Mouse (Mus musculus) cerebellum, adult 2 months (tissue): ENCODE results near the gene Atxn1. TPM values are rescaled to one million over a fixed set of nuclear protein-coding genes. Genes with fewer than 3 reads are reported as not detected.
A peak's percentile ranks its signal among the peaks of the same experiment; 100 is the strongest.

Experiments
- DNase-seq, 2 experiments: peaks; one replicate each; pipeline ENCODE4 v3.0.0; 2021
- H3K27ac ChIP-seq: fragments of 200-500 bp; 2 replicates; pipeline ENCODE4 v1.5.1; 2012; ENCODE audit warnings: low read length, control low read depth, inconsistent platforms; ENCODE audit not compliant: insufficient read depth
- H3K27me3 ChIP-seq: fragments of 200-500 bp; 2 replicates; pipeline ENCODE4 v1.6.1; 2012; ENCODE audit warnings: inconsistent platforms, mild to moderate bottlenecking, low read length, moderate library complexity; ENCODE audit not compliant: control insufficient read depth, insufficient read depth
- H3K4me1 ChIP-seq: fragments of 200-500 bp; 2 replicates; pipeline ENCODE4 v1.6.1; 2011; ENCODE audit warnings: low read length; ENCODE audit not compliant: control insufficient read depth, insufficient read depth
- H3K4me3 ChIP-seq: fragments of 200-500 bp; replicated peaks from 2 replicates; pipeline ENCODE3; 2011; ENCODE audit warnings: mild to moderate bottlenecking, low read depth, low read length, control low read depth; ENCODE audit not compliant: insufficient read depth
- CTCF ChIP-seq: fragments of 200-500 bp; IDR thresholded peaks from 2 replicates; pipeline ENCODE4 v1.5.1; 2011; ENCODE audit warnings: low read depth, mild to moderate bottlenecking, control low read depth, low read length, moderate library complexity, borderline replicate concordance; ENCODE audit not compliant: insufficient read depth
- POLR2A ChIP-seq: fragments of 200-500 bp; IDR thresholded peaks from 2 replicates; pipeline ENCODE4 v1.6.1; 2011; ENCODE audit warnings: low read length, control low read depth, borderline replicate concordance; ENCODE audit not compliant: insufficient read depth
- WGBS: fragments of 180-500 bp; shearing (Covaris S2); methylation state at CpG from one replicate; pipeline ENCODE4 v1.1.7; 2018; 5-methylcytosine and 5-hydroxymethylcytosine counted together
- polyA plus RNA-seq: library from polyadenylated mRNA; depleted of rRNA; stranded (reverse); fragments of >200 nt; gene quantifications from 2 replicates; pipeline ENCODE4 v1.2.3, GENCODE M21; 2012

Atxn1 gene
- polyA plus RNA-seq, 1 experiment, result 16.9 TPM

GRCm38 (mm10) chr13:45726181-45726580 is 238.6 kb downstream of the Atxn1 start:
- H3K27ac ChIP-seq, result no peak overlapping the region
- no peak overlapping the region for H3K4me3 ChIP-seq
- DNase-seq, result no peak
- WGBS, result 87% methylated on average over 6 of the region's 6 CpGs
- peaks cover 5% of the 10 kb centered on the region; the same call in 1 of the 2 replicates for H3K4me1 ChIP-seq
- no peaks in the 10 kb centered on the region for H3K27me3 ChIP-seq
- no peak for TF ChIP-seq CTCF
- no peak for TF ChIP-seq POLR2A

GRCm38 (mm10) chr13:45724507-45725259 is 240.1 kb downstream of the Atxn1 start:
- Histone ChIP-seq H3K4me3 (no peak overlapping the region), H3K27me3 (no peaks in the 10 kb centered on the region), H3K27ac (no peak overlapping the region), H3K4me1 (peaks cover 5% of the 10 kb centered on the region; the same call in 1 of the 2 replicates)
- no peak for TF ChIP-seq POLR2A
- TF ChIP-seq CTCF, result no peak
- 73% methylated on average over 14 of the region's 14 CpGs for WGBS
- DNase-seq, result no peak

DNA sequence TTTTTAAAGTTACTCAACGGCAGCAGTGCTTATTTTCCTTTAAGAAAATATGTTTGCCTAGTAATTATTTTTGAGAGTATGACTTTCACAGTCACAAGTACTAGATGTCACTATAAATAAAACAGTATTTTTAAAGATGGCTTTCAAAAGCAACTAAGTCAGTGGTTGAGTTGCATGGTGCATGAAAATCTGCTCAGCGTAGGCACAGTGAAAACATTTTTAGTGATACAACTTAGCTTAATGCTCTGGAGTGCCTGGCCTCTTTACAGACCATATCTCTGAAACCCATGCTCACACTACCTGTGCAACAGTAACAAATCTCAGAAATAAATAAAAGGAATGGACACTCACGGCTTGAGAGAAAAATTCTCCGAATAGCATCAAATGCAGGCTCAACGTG is 241.9 kb downstream of the Atxn1 start:
- Histone ChIP-seq H3K4me1 (peaks cover 5% of the 10 kb centered on the region; the same call in 1 of the 2 replicates), H3K27me3 (no peaks in the 10 kb centered on the region), H3K27ac (no peak overlapping the region), H3K4me3 (no peak overlapping the region)
- TF ChIP-seq POLR2A (no peak), CTCF (no peak)
- DNase-seq, result no peak
- 98% methylated on average over 5 of the region's 5 CpGs for WGBS

DNA sequence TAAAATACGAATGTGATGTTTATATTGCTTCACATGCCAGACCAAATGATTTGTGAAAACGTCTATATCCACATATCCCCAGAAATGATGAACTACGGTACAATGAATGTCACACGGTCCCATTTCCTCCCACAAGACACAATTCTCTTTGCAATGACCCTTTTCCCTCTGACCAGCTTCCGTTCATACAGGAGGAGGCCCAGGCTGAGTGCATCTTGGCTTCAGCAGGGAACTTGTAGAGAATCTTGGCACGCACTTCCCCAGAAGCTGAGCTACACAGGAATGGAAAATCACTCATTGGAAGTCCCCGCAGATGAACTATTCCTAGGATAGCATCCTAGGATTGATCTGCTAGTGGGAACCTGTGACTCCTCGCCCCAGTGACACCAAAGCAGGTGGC is 243.2 kb downstream of the Atxn1 start:
- 25% methylated on average over 8 of the region's 8 CpGs for WGBS

GRCm38 (mm10) chr13:45718850-45719249 is 246.0 kb downstream of the Atxn1 start:
- no peak overlapping the region for H3K4me3 ChIP-seq
- H3K27ac ChIP-seq, result no peak overlapping the region
- peaks cover 10% of the 10 kb centered on the region; the same call in 1 of the 2 replicates for H3K4me1 ChIP-seq
- no peaks in the 10 kb centered on the region for H3K27me3 ChIP-seq
- 67% methylated on average over 3 of the region's 3 CpGs for WGBS
- DNase-seq, result no peak
- TF ChIP-seq POLR2A (no peak), CTCF (no peak)

More for the DNA sequence above, 243.2 kb downstream of the Atxn1 start:
- Histone ChIP-seq H3K27ac (no peak overlapping the region), H3K27me3 (no peaks in the 10 kb centered on the region), H3K4me3 (no peak overlapping the region), H3K4me1 (peaks cover 5% of the 10 kb centered on the region; the same call in 1 of the 2 replicates)
- peak; percentile 46 to 70 for DNase-seq
- TF ChIP-seq CTCF (no peak), POLR2A (no peak)

DNA sequence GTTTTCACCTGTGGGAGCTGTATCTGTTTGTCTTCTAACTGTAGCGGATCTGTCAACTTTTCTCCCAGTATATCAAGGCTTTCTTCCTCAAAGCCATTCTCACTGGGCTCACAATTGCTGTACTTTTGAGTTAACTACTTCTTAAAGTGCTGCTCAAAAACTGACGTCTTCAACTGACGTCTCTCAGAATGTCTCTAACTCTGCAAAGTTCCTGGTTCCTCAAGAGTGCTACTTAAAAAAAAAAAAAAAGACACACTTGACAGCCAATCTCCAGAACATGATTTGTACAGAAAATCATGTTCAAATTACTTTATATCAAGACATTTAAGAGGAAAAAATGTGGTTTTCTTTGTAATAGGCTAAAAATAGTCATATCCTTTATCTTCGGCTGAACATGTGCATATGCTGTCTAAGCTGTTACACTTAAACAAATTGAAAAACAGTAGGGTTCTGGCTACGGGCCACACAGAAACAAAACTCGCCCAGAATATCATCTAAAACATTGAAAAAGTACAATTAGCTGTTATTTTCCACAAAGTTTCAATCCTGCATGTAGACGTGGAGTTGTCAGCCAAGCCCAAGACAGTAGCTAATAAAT is 249.1 kb downstream of the Atxn1 start:
- no peak for TF ChIP-seq POLR2A
- no peak for TF ChIP-seq CTCF
- peak in 1 of 2 experiments; percentile 44 for DNase-seq
- Histone ChIP-seq H3K4me3 (no peak overlapping the region), H3K27me3 (no peaks in the 10 kb centered on the region), H3K27ac (no peak overlapping the region), H3K4me1 (peaks cover 5% of the 10 kb centered on the region; the same call in 1 of the 2 replicates)
- 40% methylated on average over 7 of the region's 7 CpGs for WGBS

- Histone ChIP-seq H3K4me1 (peaks cover under 1% of the 10 kb centered on the region; the same call in 1 of the 2 replicates), H3K27me3 (no peaks in the 10 kb centered on the region), H3K4me3 (no peak overlapping the region), H3K27ac (no peak overlapping the region)
- no peak for TF ChIP-seq CTCF
- TF ChIP-seq POLR2A, result no peak
- WGBS, result 89% methylated on average over 8 of the region's 8 CpGs
- no peak for DNase-seq
These were observed 254.8 kb downstream of the Atxn1 start for GRCm38 (mm10) chr13:45710041-45710440.

DNA sequence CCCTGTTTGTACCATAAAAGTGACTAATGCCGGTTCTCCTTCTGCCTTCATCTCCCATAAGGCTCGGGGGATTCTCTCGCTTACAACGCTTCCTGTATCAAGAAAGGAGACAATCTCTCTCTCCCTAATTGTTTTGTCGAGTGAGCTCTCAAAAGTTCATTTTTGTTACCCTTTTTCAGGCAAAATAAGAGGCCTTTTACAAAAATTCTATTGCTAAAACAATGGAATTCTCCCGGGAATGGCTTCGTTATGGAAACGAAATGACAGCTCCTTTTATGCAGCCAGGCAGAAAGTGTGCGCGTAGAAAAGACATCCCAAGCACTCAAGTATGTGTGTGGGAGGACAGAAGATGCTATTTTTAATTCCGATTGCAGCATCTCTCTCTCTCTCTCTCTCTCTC is 255.4 kb downstream of the Atxn1 start:
- WGBS, result 45% methylated on average over 11 of the region's 11 CpGs
- H3K27me3 ChIP-seq, result no peaks in the 10 kb centered on the region
- no peak for DNase-seq
- no peaks in the 10 kb centered on the region for H3K4me1 ChIP-seq
- no peak overlapping the region for H3K4me3 ChIP-seq
- no peak for TF ChIP-seq POLR2A
- TF ChIP-seq CTCF, result no peak
- no peak overlapping the region for H3K27ac ChIP-seq

DNA sequence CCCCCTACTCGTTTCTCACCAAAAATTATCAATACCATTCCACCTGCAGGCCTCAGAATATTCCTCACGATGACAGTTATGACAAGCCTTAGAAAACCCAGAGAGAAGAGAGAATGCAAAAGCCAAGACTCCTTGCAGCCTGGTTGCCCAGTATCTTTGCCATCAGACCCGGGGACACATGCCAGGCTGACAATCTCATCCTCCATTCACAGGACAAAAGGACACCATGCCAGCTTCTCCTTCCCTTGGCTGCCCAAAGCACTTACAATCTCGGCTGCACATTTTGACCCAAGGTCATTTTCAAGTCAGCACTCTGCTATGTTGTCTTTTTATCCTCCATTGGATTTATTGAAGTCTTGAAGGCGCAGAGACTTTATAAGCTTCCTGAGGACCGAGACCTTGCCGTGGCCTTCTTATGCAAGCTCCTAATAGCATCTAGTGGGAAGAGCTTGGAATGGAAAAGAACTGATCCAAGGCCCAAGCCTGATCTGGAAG is 263.5 kb downstream of the Atxn1 start:
- peak in 1 of 2 experiments; percentile 31 for DNase-seq
- Histone ChIP-seq H3K4me1 (peaks cover 9% of the 10 kb centered on the region), H3K4me3 (no peak overlapping the region), H3K27me3 (no peaks in the 10 kb centered on the region), H3K27ac (no peak overlapping the region)
- no peak for TF ChIP-seq POLR2A
- no peak for TF ChIP-seq CTCF
- 48% methylated on average over 7 of the region's 7 CpGs for WGBS
